Comparison of ENCODE assay signal across 8 mouse cellular contexts in the genomic region with DNA sequence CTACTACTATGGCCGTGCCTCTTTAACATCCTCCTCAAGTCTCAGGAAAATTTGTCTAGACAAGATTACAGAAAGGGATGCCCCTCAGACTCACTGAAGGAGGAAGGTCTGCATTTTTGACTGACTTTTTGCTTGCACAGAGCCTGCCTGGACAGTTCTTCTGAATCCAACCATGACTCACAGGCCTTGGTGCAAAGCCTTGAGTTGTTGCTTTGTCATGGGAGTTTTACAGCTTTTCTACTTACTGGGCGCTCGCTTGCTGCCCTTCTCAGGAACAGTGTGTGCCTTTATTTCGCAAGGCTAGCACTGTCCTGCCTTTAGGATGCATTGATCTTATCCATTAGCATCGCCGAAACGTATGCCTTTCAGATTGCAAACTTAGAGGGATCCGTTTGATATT.
"Had no signal": no experiment of that assay in that cellular context is flagged by ENCODE, and none has a peak within 500 bp of the region (broad histone marks: within the 10 kb centered on the region; RNA-seq: fewer than 3 reads in every experiment).

No protein-coding gene starts in this region.

- DNase-seq: kidney, adult 9 months; kidney, postnatal 36 days; layer of hippocampus, adult 9-11 months; layer of hippocampus, postnatal 36 days; liver; liver, embryonic 13.5 days; liver, postnatal 0 days; lung, postnatal 14 days had no signal
